Mouse (Mus musculus): ENCODE measurements around the gene Btg2. TPM values are rescaled to one million over a fixed set of nuclear protein-coding genes. Genes with fewer than 3 reads are reported as not detected.

The Btg2 gene
- polyA plus RNA-seq (2012; rRNA removed), result 25.2 and 30.1 TPM in 2 replicates

DNA sequence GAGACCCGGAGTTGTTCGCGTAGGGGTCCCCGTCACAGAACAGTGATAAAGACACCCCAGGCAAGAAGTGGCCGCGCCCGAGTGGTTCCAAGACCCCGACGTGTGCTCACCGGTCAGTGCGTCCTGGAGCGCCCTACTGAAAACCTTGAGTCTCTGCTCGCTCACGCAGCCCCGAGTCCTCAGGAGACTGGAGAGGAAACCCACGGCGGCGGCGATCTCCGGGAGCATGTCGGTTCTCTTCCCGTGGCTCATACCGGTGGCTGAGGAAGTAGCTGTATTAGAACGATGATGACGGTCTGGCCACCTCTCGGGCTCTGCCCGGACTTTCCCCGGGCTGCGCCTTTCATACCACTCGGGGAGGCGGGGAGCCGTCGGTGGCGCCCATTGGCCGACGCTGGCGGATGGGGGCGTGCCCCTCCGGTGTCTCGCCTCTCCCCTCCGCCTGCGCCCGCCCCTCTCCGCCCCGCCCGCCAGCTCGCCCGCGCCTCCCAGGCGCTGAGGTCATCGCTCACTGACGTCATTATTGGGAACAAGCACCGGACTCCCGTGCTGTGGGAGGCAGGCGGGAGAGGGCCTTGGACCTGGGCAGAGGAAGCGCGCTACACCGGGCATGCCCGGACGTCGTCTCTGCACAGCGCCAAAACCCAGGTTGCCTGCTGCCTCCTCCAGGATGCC, at the start of gene Btg2:
TSS of gene Btg2 (minus strand) at position 319 of the 675 bp plus-strand sequence.
- DNase-seq (ENCODE audit: low read depth), result no peak

DNA sequence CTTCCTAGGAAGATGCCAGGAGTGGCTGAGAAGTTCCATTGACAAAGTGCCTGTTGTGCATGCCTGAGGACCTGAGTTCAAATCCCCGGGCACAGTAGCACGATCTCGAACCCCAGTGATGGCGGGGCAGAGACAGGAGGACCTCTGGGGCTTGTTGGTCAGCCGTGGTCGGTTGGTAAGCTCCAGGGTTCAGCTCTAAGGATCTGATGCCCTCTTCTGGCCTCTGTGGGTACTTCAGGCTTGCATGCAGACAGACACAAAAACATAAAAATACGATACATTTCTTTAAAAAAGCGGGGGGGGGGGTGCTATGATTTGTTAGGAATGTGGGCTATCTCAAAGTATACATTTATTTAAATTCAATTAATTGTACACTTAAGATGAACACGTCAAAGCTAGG, 43.3 kb upstream of the Btg2 start:
- no peak for DNase-seq (ENCODE audit: low read depth)

DNA sequence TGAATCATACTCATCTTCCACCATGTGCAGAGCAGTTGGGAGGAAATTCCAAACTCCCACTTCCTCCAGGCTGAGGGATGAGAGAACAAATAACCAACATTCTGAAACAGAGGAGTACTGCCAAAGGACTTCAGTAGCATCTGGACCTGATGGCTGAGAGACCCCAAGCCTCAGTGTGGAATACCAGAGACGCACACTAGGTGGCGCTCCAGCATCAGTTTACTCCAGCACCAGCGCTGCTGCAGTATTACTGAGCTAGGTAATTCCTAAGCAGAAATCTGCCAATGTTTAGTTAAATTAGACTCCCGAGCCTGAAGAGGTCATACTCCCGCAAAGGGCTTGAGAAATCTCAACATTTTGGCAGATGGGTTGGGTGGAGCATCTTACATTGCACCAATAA, 41.3 kb upstream of the Btg2 start:
- DNase-seq (ENCODE audit: low read depth), result no peak

DNA sequence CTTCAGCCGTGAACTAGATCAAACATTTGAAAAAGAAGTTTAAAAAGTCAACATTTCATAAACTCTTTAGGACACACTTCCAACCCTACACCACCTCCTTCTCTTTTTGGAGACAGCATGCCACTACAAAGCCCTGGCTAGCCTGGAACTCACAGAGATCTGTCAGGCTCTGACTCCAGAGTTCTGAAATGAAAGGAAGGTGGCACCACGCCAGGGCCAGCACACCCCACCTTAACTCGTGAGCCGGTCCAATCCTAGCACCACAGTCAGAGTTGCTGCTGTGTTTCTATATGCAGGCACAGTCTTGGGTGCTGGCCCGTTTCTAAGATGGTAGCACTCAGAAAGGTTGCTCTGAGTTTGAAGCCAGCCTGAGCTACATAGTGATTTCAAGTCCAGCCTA, 38.2 kb upstream of the Btg2 start:
- no peak for DNase-seq (ENCODE audit: low read depth)

DNA sequence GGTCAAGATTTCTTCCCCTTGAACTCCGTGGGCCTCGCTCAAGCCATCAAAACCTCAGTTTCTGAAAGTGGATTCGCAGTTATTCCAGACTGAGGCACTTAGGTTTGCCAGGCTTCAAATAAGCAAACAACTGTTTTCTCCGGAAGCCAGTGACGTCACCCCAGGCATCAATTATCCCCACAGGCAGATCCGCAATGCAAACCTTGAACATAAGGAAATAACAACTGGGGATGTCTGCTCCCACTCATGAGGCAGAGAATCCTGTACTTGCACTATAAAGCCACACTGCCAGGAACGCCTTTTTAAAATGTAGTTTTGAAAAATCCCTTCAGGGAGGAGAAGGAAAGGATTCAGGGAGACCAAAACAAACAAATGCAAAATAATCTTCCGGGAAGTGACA, 36.5 kb upstream of the Btg2 start:
- DNase-seq (ENCODE audit: low read depth), result no peak

DNA sequence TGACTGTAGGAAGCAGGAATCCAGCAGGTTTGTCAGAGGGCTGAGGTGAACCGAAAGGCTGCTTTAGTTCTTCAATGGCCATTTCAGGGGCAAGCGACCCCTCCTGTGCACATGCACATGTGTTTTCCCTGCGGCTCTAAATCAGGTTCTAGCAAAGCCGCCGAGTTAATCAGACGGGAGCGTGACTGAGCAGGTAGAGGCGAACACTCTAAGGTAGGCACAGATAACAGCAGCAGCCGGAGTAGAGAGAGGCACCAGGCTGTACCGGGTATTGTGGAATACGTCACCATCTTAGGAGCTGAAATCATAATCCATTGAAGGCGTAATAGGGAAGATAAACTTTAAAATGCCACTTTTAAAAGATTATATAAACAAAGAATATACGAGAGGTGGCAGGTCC, 35.8 kb upstream of the Btg2 start:
- DNase-seq (ENCODE audit: low read depth), result no peak

DNA sequence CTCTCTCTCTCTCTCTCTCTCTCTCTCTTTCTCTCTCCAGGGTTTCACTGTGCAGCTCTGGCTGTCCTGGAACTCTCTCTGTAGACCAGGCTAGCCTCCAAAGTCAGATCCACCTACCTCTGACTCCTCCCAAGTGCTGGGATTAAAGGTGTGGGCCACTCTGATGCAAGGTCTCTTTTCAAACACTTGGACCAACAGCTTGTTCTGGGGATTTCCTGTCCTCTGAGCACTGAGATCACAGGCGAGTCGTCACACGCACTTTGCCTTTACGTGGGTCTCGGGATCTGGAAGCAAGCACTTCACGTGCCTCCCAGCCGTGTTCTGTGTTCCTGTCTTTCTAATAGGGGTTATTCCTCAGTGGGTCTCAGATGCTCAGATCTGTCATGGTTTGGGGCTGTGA, 35.1 kb upstream of the Btg2 start:
- DNase-seq (ENCODE audit: low read depth), result no peak

DNA sequence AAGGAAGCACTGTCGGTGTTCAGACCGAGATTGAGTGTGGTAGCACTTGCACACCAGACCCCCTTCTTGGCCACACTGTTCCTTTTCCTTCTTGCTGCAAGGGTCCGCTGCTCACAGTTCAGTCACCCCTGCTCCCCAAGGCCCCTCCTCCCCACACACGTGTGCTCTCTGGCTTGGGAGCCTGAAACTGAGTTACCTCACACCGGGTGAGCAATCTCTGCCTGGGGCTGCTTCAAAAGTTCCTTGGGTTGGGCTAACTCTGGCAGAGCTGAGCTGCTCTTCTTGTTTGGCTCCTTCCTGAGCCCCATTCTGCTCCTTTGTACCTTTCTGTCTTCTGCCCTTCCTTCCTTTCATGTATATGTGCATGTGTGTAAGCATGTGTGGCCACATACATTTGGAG, 34.6 kb upstream of the Btg2 start:
- no peak for DNase-seq (ENCODE audit: low read depth)

DNA sequence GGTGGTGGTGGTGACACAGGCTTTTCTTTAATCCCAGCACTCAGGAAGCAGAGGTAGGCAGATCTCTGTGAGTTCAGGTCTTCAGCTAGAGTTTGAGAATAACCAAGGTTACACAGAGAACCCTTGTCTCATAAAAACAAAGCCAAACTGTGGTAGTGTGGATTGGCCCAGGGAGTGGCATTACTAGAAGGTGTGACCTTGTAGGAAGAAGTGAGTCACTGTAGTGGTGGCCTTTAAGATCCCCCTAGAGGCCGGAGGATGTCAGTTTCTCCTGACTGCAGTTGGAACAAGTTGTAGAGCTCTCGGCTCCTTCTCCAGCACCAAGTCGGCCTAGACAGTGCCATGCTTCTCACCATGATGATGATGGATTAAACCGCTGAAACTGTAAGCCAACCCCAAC, 32.1 kb upstream of the Btg2 start, which contains the start of gene Chit1:
TSS of gene Chit1 (plus strand) at position 264 of the 400 bp plus-strand sequence.
- no peak for DNase-seq (ENCODE audit: low read depth)

DNA sequence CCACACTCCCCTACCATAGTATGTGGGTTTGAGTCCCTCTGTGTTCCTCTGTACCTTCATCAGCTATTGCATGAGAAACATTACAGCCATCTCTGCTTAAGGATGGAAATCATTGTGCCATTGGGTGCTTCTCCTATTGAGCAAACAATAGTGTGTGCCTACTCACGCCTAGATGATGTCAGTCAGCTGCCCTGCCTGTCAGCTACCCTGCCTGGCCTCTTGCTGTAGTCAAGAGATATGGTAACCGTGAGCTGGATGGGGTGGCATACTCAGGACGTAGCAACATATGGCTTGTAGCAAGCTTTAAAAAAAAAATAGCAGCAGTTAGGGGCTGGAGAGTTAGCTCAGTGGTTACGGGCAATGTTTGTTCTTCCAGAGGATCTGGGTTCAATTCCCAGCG, 31.5 kb upstream of the Btg2 start:
- DNase-seq (ENCODE audit: low read depth), result no peak

DNA sequence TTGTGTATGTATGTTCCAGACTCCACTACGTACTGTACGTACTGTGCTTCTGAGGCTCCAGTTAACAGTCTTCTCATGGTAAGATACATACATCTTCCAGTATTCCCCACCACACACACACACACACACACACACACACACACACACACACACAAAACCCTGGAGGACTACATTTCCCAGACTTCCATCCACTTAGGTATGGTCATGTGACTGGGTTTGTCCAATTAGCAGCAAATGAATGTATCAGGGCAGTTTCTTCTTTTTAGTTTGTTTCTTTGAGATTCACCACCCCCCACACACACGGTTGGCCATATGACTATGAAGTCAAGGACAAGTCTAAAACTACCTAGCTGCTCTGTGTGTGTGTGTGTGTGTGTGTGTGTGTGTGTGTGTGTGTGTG, 31.1 kb upstream of the Btg2 start:
- DNase-seq (ENCODE audit: low read depth), result no peak

DNA sequence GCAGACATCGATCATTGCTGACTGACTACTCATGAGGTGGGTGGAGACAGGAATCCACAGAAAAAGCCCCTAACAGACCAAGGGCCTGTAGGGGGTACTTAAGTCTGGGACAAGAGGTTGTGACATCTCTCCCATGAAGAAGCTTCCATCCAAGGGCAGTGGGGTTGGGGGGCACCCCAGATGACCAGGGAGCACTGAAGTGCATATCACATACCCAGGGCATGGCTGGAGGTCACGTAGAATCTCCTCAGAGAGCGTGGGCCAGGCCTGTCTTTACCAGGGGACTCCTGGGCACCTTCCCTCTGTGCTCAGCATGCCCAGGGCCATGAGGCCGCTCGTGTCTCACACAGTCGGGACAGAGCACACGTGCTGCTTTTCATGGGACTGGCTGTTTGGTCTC, 28.9 kb upstream of the Btg2 start:
- DNase-seq (ENCODE audit: low read depth), result no peak

DNA sequence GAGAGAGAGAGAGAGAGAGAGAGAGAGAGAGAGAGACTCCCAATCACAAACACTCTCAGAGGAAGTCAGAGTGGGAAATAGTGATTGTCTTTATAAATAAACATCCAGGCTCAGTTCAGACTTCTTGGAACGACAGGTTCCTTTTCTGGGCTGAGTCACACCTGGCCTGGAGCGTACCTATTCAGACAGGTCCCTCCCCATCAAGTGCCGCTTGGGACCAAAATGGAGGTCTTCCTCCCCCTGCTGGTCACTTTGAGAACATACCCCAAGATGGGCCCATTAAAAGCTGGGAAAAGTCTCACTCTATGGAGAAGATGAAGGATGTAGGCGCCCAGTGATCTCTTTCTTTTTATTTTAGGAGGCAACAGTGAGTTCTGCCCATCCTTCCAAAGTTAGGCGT, 27.8 kb upstream of the Btg2 start:
- no peak for DNase-seq (ENCODE audit: low read depth)

DNA sequence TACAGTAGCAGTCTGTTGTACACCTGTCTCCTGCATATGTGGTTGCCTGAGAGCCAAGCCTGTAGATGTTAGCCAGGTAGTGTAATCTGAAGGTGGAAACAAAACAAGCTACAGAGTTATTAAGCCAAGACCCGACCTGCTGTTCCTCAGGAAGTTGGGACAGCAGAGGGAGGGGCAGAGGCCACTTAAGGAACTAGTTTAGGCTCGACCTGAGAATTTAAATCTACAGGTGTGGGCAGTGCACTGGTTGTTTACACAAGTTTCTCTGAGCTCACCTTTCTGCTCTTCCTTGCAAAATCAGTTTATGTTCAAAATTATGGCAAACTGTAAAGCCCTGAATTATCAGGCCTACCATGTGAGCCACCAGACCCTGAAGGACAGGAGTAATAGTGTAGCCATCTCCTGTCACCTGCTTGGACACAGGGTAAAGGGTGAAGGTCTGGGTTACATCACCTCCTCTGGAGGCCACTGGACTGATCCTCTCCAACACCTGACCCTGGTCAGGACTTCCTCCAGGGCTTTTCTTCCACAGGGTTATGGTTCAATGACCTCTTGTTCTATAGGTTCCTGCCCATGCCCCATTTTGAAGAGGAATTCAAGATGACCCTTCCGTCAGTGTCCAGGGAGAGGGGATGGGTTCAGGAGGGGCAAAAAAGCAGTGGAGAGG, 27.0 kb upstream of the Btg2 start:
- DNase-seq (ENCODE audit: low read depth), result no peak

DNA sequence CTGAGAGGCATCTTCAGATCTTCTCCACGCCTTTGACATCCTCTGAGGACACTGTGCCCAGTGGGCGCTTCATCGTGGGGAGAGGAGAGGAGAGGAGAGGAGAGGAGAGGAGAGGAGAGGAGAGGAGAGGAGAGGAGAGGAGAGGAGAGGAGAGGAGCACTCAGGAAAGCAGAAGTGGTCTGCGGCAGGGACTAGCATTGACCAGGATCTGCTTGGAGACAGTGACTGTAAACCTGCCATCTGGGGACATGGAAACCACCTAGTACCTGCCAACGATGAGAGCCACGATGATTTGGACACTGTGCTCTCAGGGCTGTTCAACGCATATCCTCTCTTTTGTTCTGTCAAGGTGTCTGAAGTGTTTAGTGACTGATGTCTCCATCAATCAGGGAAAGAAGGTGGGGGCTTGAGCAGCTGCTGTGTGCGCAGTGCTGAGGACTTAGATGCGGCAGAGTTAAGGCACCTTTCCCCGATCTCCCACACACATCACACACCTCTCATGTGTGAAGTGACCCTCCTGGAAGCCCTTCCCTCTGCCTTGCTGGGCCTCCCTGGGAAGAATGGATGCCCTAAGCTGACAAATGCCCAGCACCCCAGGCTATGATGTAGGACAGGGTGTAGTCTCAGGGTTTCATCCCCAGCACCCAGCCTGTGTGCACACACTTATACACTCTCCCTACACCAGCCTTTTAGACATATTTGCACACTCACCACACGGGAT, 26.3 kb upstream of the Btg2 start:
- DNase-seq (ENCODE audit: low read depth), result no peak

DNA sequence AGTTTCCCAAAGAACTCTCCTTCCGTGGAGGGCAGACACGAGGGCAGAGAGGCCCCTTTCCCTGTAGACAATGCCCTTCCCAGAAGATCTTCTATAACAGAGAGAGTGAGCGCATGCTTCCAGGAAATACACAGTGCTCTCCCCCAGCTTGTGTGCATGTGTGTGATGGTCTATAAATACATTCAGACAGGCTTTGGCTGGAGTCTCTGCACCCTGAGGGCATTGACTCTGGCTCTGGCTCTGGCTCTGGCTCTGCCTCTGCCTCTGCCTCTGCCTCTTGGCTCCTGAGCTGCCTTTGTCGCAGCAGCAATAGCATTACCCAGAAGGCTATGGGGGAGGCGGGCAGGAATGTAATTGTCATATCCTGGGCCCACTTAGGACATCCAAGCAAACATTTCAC, 24.9 kb upstream of the Btg2 start:
- no peak for DNase-seq (ENCODE audit: low read depth)

DNA sequence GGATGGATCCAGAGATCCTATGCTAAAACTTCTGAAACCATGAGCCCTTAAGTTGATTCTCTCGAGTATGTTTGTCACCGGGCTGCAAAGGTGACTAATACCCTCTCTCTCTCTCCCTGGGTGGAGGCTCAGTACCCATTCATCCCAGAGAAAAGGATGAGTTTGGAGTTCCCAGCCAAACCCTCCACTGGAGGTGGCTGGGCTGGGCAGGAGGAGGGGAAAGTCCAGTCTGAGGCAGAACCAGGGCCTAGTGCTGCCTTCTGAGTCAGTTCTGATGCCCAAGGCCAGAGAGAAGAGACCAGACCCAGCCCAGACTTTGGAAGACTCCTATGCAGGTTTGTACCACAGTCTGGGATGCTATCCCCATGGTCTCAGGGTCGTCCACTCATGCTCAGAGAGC, 22.7 kb upstream of the Btg2 start:
- no peak for DNase-seq (ENCODE audit: low read depth)

DNA sequence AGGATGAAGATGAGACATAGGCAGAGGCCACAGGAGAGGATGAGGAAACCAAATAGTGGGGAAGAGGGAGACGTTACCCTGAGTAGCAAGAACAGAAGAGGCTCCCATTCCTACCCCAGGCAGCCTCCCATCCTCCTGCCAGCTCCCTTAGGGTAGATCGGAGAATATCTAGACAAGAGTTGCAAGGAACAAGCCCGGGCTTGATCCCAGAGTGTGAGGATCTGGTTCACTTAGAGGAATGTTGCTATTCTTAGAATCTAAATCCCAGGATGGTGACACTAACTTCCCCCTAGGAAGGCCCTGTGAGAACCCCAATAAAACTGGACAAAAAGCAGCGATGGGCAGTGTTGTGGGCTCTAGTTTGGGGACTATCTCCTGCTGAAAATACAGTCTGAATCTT, 22.0 kb upstream of the Btg2 start:
- no peak for DNase-seq (ENCODE audit: low read depth)

DNA sequence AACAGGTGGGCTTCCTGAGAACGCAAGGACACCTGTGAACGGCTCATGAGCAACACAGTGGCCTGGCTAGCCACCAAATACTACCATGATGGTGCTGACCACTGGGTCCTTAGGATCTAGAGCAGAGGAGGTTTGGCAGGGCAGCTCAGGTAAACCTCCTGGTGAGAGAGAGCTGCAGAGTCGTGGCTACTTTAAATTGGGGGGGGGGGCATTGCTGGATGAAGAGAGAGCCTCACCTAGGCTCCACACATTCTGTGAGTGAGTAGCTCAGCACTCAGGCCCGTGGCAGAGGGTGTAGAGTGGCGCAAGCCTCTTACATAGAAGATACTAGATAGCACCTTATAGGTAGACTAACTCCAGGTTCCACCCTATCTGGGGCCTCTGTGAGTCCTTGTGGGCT, 21.5 kb upstream of the Btg2 start:
- no peak for DNase-seq (ENCODE audit: low read depth)

DNA sequence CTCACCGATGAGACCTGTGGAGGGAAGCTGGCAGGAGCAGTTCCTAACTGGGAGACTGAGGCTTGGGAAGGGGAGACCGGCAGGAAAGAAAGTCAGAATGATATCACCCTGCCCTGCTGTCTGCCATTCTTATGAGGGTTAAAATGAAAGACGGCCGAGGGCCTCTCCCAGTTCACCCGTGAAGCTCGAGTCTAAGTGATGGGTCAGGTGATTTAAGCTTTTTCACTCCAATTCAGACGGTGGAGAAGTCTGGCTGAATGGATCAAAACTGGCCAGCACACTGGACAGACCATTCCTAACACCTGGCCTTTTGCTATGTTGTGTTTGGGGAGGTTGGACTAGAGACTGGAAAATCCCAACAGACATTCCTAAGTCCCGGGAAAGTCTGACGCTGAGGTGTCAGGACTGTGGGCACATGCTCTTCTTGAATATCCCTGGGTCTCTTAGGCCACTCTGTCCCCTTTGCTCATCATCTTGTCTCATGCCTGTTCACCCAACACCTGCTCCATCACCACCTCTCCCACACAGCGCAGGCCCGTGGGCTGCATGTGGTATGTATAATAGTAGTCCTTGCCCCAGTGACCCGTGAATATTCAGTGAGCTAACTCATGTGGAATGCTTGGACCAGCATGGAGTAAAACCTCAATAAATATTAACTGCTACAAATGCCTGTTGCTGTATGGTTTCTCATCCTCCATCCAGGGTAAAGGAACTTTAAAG, 20.8 kb upstream of the Btg2 start:
- no peak for DNase-seq (ENCODE audit: low read depth)

DNA sequence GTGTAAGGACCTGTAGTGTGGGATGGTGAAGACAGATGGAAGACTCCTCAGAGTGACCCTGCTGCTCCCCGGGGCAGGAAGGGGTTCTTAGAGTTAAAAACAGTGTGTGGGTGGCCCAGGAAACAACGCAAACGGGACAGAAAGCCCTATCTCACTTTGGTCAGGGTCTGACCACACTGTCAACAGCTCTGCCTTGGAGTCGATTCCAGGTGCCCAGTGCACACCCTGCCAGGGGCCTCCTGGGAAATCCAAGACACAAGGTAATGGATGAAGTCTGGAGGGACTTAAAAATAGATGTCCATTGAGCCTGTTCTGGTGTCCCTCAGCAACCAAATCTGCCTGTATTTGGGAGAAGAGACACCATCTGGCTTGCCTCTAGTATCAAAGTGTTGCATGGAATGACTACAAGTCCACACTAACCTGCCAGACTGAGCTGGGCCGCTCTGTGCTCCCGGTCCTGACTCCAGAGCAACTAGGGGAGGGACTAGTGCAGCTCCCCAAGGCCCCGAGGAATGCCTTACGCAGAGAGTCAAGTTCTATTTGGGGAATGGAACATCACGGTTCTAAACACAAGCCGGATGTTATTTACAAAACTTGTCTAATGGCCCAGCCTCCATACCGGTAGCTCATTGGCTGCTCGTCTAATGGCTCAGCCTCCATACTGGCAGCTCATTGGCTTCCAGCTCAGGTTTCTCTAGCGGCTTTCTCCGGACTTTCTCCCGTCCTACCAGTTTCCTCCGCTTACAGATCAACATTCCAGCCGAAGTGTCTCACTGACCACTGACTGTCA, 20.0 kb upstream of the Btg2 start:
- DNase-seq (ENCODE audit: low read depth), result no peak

Data from gonadal fat pad, adult 2 months (tissue).